Mouse (Mus musculus) embryonic fibroblast, embryonic 13.5 days (primary cell): ENCODE results near the gene Cdc42bpg.

Experiments used
- CTCF ChIP-seq: IDR thresholded peaks from 2 replicates; pipeline ENCODE4 v1.5.1; 2011; ENCODE audit warnings: mild to moderate bottlenecking, control low read depth, low read length, moderate library complexity, borderline replicate concordance; ENCODE audit not compliant: insufficient read depth
- POLR2A ChIP-seq: IDR thresholded peaks from 2 replicates; pipeline ENCODE4 v1.6.1; 2011; ENCODE audit warnings: low read depth, mild to moderate bottlenecking, control low read depth, low read length, moderate library complexity

DNA sequence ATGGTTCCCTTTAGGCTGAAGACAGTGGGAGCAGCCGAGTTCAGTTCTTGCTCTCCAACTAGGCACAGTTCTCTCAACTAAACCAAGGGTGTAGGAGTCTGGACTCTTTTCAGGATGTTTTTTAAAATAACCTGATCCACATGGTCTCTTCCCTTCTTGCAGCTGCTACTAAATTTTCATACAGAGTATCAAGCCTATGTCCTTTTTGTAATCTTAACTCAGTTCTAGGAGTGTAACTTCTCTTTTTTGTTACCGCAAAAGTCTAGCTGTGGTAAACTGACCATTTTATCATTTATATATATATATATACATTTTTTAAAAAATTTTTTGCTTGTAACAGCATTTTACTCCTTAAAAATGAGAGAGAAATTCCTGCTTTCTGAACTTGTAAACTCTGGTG lies 63.9 kb downstream of the Cdc42bpg start:
- TF ChIP-seq POLR2A: no peak
- no peak for TF ChIP-seq CTCF
